Mouse (Mus musculus) heart, embryonic 12.5 days (tissue): ENCODE measurements around the gene 4933415F23Rik. TPM values are rescaled to one million over a fixed set of nuclear protein-coding genes. Genes with fewer than 3 reads are reported as not detected.
"Not testable (repeated sequence)": the region's sequence is repeated elsewhere in the genome, so short reads cannot be mapped to it uniquely, and the experiment has no call there.

Source experiments
- ATAC-seq: fragments of 200-750 bp; cut with Nextera tagmentation; 2 replicates; pipeline ENCODE4 v1.8.0; 2017; ENCODE audit warnings: moderate TSS enrichment, moderate library complexity; ENCODE audit not compliant: insufficient number of reproducible peaks, low FRiP score
- H3K27ac ChIP-seq: fragments of 300-500 bp; sonication (generic); 2 replicates; pipeline ENCODE4 v1.5.1; 2016; ENCODE audit warnings: mild to moderate bottlenecking, moderate library complexity; ENCODE audit not compliant: poor library complexity, severe bottlenecking
- H3K27me3 ChIP-seq: fragments of 300-500 bp; sonication (generic); replicated peaks from 2 replicates; pipeline ENCODE4 v1.6.1; 2016; ENCODE audit warnings: mild to moderate bottlenecking, moderate library complexity
- H3K36me3 ChIP-seq: fragments of 300-500 bp; sonication (generic); 2 replicates; pipeline ENCODE4 v1.6.1; 2016; ENCODE audit warnings: mild to moderate bottlenecking, moderate library complexity
- H3K4me1 ChIP-seq: fragments of 300-500 bp; sonication (generic); replicated peaks from 2 replicates; pipeline ENCODE4 v1.6.1; 2016; ENCODE audit warnings: mild to moderate bottlenecking
- H3K4me2 ChIP-seq: fragments of 300-500 bp; sonication (generic); 2 replicates; pipeline ENCODE4 v1.6.1; 2016; ENCODE audit warnings: mild to moderate bottlenecking, moderate library complexity
- H3K4me3 ChIP-seq: fragments of 300-500 bp; sonication (generic); 2 replicates; pipeline ENCODE4 v1.5.1; 2016; ENCODE audit warnings: mild to moderate bottlenecking
- H3K9ac ChIP-seq: fragments of 300-500 bp; sonication (generic); 2 replicates; pipeline ENCODE4 v1.6.1; 2016; ENCODE audit warnings: mild to moderate bottlenecking, moderate library complexity
- H3K9me3 ChIP-seq: fragments of 300-500 bp; sonication (generic); replicated peaks from 2 replicates; pipeline ENCODE4 v1.6.1; 2016; ENCODE audit warnings: mild to moderate bottlenecking, moderate library complexity
- WGBS: fragments of 180-500 bp; shearing (Covaris S2); methylation state at CpG from one replicate; pipeline ENCODE4 v1.1.7; 2016; 5-methylcytosine and 5-hydroxymethylcytosine counted together
- polyA plus RNA-seq: library from polyadenylated mRNA; unstranded; fragments of >200 nt; fragmentation: Nextera tagmentation; extraction: Ambion mirVana; gene quantifications from 2 replicates; pipeline ENCODE4 v1.2.1, GENCODE M21; 2016

The 4933415F23Rik gene
- polyA plus RNA-seq: not detected in 2 replicates

DNA sequence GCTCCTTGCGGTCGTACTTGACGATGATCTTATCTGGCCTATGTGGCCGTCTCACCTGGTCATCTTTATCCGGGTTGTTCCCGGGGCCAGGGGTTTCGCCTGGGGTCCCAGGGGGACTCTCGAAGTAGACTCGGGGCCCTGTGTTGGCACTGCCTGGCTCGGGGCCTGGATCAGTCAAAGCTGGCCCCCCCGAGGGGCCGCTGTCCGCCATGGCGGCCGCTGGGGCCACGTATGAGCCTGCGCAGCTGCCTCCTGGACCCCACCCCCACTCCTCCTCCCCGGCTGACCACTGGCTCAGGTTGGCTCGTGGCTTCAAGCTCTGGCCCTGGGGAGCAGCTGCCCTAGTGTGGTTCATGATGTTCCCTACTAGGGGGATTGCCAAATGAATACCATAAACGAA lies at the start of gene 4933415F23Rik:
4933415F23Rik (minus strand) TSS at position 233 of the 400 bp plus-strand sequence.
- no peaks in the 10 kb centered on the region for H3K4me1 ChIP-seq
- H3K4me2 ChIP-seq: no peak within 1 kb of the TSS
- no peak for ATAC-seq
- H3K9ac ChIP-seq: no peak within 1 kb of the TSS
- WGBS: 87% methylated on average over 20 of the region's 20 CpGs
- H3K4me3 ChIP-seq: no peak within 1 kb of the TSS
- H3K36me3 ChIP-seq: no peaks in the 10 kb centered on the region
- 0 out of 2 replicates have a peak, but pooled peaks cover 4% of the 10 kb centered on the region for H3K9me3 ChIP-seq
- H3K27ac ChIP-seq: no peak within 1 kb of the TSS
- H3K27me3 ChIP-seq: no peaks in the 10 kb centered on the region

- 85% methylated on average over 1 of the region's 1 CpGs for WGBS
- ATAC-seq: no peak
- H3K9me3 ChIP-seq: no peaks in the 10 kb centered on the region
- H3K4me2 ChIP-seq: no peak overlapping the region
- no peak overlapping the region for H3K4me3 ChIP-seq
- no peak overlapping the region for H3K27ac ChIP-seq
- H3K36me3 ChIP-seq: no peaks in the 10 kb centered on the region
- no peaks in the 10 kb centered on the region for H3K4me1 ChIP-seq
- H3K27me3 ChIP-seq: no peaks in the 10 kb centered on the region
- no peak overlapping the region for H3K9ac ChIP-seq
Measured at GRCm38 (mm10) chr1:23151722-23152121, 49.7 kb upstream of the 4933415F23Rik start.

- H3K27me3 ChIP-seq: no peaks in the 10 kb centered on the region
- no peak overlapping the region for H3K4me2 ChIP-seq
Measured at GRCm38 (mm10) chr1:23146198-23146873, 44.3 kb upstream of the 4933415F23Rik start.

GRCm38 (mm10) chr1:23141121-23141811 lies 39.2 kb upstream of the 4933415F23Rik start:
- H3K4me3 ChIP-seq: no peak overlapping the region
- no peak overlapping the region for H3K27ac ChIP-seq
- no peaks in the 10 kb centered on the region for H3K27me3 ChIP-seq
- WGBS: 79% methylated on average over 10 of the region's 10 CpGs
- no peak for ATAC-seq
- H3K4me1 ChIP-seq: peaks cover 11% of the 10 kb centered on the region
- H3K9ac ChIP-seq: no peak overlapping the region
- H3K4me2 ChIP-seq: no peak overlapping the region
- H3K36me3 ChIP-seq: no peaks in the 10 kb centered on the region
- H3K9me3 ChIP-seq: peaks cover 4% of the 10 kb centered on the region; the same call in 1 of the 2 replicates

More at GRCm38 (mm10) chr1:23146198-23146873, 44.3 kb upstream of the 4933415F23Rik start:
- ATAC-seq: peak; percentile 88
- no peak overlapping the region for H3K4me3 ChIP-seq
- no peaks in the 10 kb centered on the region for H3K36me3 ChIP-seq
- peaks cover 11% of the 10 kb centered on the region for H3K4me1 ChIP-seq
- no peak overlapping the region for H3K9ac ChIP-seq
- 21% methylated on average over 5 of the region's 5 CpGs for WGBS
- H3K27ac ChIP-seq: peak overlapping the region; percentile 87
- peaks cover 4% of the 10 kb centered on the region; the same call in 1 of the 2 replicates for H3K9me3 ChIP-seq

GRCm38 (mm10) chr1:23140530-23140929 lies 38.5 kb upstream of the 4933415F23Rik start:
- not testable (repeated sequence) for H3K4me1 ChIP-seq, H3K9me3 ChIP-seq, H3K36me3 ChIP-seq, H3K9ac ChIP-seq, H3K4me3 ChIP-seq, H3K27ac ChIP-seq, ATAC-seq, H3K4me2 ChIP-seq, H3K27me3 ChIP-seq
- WGBS: 20% methylated on average over 1 of the region's 1 CpGs

- Histone ChIP-seq H3K4me1 (peaks cover 15% of the 10 kb centered on the region), H3K27me3 (no peaks in the 10 kb centered on the region), H3K4me2 (no peak overlapping the region), H3K9ac (no peak overlapping the region), H3K36me3 (no peaks in the 10 kb centered on the region), H3K4me3 (no peak overlapping the region), H3K9me3 (no peaks in the 10 kb centered on the region), H3K27ac (no peak overlapping the region)
- 61% methylated on average over 4 of the region's 4 CpGs for whole genome bisulfite sequencing
- no peak for ATAC-seq
Measured at GRCm38 (mm10) chr1:23120901-23121300, 18.8 kb upstream of the 4933415F23Rik start.

- WGBS: 56% methylated on average over 4 of the region's 4 CpGs
- Histone ChIP-seq H3K4me2 (no peak overlapping the region), H3K27ac (no peak overlapping the region), H3K36me3 (no peaks in the 10 kb centered on the region), H3K9me3 (no peaks in the 10 kb centered on the region), H3K9ac (no peak overlapping the region), H3K27me3 (no peaks in the 10 kb centered on the region), H3K4me3 (no peak overlapping the region), H3K4me1 (peaks cover 23% of the 10 kb centered on the region)
- no peak for ATAC-seq
Measured at GRCm38 (mm10) chr1:23119406-23119805, 17.4 kb upstream of the 4933415F23Rik start.

DNA sequence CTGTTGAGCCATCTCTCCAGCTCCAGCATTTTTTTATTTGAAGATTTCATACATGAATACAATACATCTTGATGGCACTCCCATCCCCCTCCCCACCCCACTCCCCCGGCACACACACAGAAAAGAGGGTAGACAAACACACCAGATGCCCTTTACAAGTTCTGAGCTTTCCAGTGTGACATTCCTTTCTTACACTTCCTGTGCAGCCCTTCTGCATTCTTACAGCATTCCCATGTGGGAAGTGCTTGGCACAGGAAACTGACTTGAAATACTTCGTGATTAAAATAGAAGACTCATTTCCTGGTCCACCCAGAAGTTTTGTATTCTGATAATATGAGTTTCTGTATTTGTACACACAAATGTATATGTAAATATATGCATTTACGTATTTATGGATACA lies 15.4 kb upstream of the 4933415F23Rik start:
- peak; percentile 72; the same call in 1 of the 2 replicates for ATAC-seq
- peak overlapping the region; percentile 83 for H3K27ac ChIP-seq
- WGBS: 37% methylated on average over 3 of the region's 3 CpGs

GRCm38 (mm10) chr1:23109191-23109590 lies 7.1 kb upstream of the 4933415F23Rik start:
- WGBS: 81% methylated on average over 1 of the region's 1 CpGs
- 0 out of 2 replicates have a peak, but pooled peaks cover 2% of the 10 kb centered on the region for H3K9me3 ChIP-seq
- no peak for ATAC-seq

More for the DNA sequence above, 15.4 kb upstream of the 4933415F23Rik start:
- no peaks in the 10 kb centered on the region for H3K9me3 ChIP-seq
- H3K4me2 ChIP-seq: peak overlapping the region; percentile 4; the same call in 1 of the 2 replicates
- no peaks in the 10 kb centered on the region for H3K36me3 ChIP-seq
- peaks cover 29% of the 10 kb centered on the region for H3K4me1 ChIP-seq
- no peaks in the 10 kb centered on the region for H3K27me3 ChIP-seq
- H3K9ac ChIP-seq: no peak overlapping the region
- H3K4me3 ChIP-seq: no peak overlapping the region

GRCm38 (mm10) chr1:23102881-23103280 lies 828 bp upstream of the 4933415F23Rik start:
- ATAC-seq: no peak
- no peaks in the 10 kb centered on the region for H3K27me3 ChIP-seq
- H3K4me2 ChIP-seq: no peak overlapping the region

More at GRCm38 (mm10) chr1:23109191-23109590, 7.1 kb upstream of the 4933415F23Rik start:
- Histone ChIP-seq H3K4me2 (no peak overlapping the region), H3K36me3 (no peaks in the 10 kb centered on the region), H3K4me1 (peaks cover 10% of the 10 kb centered on the region), H3K4me3 (no peak overlapping the region), H3K27ac (no peak overlapping the region), H3K9ac (no peak overlapping the region), H3K27me3 (no peaks in the 10 kb centered on the region)

GRCm38 (mm10) chr1:23099791-23100190 lies 2.3 kb downstream of the 4933415F23Rik start:
- Histone ChIP-seq H3K9ac (no peak overlapping the region), H3K4me3 (no peak overlapping the region), H3K4me1 (no peaks in the 10 kb centered on the region), H3K27ac (no peak overlapping the region), H3K27me3 (no peaks in the 10 kb centered on the region), H3K36me3 (no peaks in the 10 kb centered on the region), H3K4me2 (no peak overlapping the region), H3K9me3 (0 out of 2 replicates have a peak, but pooled peaks cover 4% of the 10 kb centered on the region)
- WGBS: 66% methylated on average over 1 of the region's 1 CpGs
- no peak for ATAC-seq

More at GRCm38 (mm10) chr1:23102881-23103280, 828 bp upstream of the 4933415F23Rik start:
- no peaks in the 10 kb centered on the region for H3K36me3 ChIP-seq
- 77% methylated on average over 4 of the region's 4 CpGs for WGBS
- H3K9ac ChIP-seq: no peak overlapping the region
- 0 out of 2 replicates have a peak, but pooled peaks cover 6% of the 10 kb centered on the region for H3K9me3 ChIP-seq
- H3K4me1 ChIP-seq: no peaks in the 10 kb centered on the region
- no peak overlapping the region for H3K27ac ChIP-seq
- H3K4me3 ChIP-seq: no peak overlapping the region
